Mouse (Mus musculus) testis, adult 10 weeks (tissue): Measurements from ENCODE around the gene Chrm5. TPM values are rescaled to one million over a fixed set of nuclear protein-coding genes. Genes with fewer than 3 reads are reported as not detected.

Source experiments
- polyA plus RNA-seq: library from polyadenylated mRNA; stranded (reverse); fragments of 350-450 nt; fragmentation: Illumina TruSeq; extraction: RNeasy Lipid Tissue Mini Kit (QIAGEN cat#74804); gene quantifications from one replicate; pipeline ENCODE4 v1.2.3, GENCODE M21; 2014; ENCODE audit warnings: low read depth, low replicate concordance

Gene Chrm5
- not detected for polyA plus RNA-seq

DNA sequence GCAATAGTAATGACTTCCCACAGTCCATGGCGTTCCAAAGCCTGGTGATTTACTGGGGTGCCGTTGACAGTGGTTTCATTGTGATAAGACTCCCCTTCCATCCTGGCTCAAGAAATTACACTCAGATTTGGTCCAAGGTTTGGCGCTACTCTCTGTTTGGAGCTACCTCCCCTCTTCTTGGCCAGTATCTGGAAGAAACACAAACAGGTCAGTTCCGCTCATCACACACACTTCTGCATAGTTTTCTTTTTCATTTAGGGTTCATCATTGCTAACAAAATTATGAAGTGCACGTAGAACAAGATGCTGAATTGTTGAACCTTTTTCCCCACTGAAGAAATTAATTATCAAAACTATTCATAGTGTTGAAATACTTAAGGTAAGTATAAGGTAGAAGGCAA lies at the start of gene Chrm5:
Gene Chrm5 (minus strand): TSS at position 101 of the 400 bp plus-strand sequence.

DNA sequence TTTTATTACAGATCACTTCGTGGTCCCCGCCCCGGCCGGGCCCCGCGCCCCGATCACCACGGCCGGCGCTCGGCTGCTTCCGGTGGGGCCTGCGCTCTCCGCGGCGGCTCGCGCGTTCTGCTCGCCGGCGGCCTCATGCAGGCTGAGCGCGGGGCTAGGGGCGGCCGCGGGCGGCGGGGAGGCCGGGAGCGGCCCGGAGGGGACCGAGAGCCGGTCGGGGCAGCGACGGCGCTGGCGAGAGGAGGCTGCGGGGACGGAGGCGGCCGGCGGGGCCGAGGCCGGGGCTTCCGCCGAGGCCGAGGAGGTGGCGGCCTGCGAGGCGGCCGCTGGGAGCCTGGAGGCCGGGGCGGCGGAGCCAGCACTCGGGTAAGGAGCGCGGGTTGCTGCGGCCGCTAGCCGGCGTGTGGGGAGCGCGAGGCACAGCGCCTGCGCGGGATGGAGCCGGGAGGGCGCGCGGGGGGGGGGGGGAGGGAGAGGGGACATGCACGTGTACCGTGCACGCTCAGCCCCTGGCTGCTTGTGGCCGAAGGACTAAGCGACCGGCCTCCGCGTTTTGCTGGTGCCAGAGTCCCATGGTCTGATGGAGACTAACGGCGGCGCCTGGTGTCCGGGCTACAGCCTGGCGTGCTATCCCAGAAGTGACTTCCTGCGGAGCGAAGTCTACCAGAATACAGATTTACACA lies 12.4 kb upstream of the Chrm5 start, which contains the start of gene Aven:
Gene Aven (plus strand): TSS at position 109 of the 683 bp plus-strand sequence.

GRCm38 (mm10) chr2:112454862-112455564 lies 25.6 kb downstream of the Chrm5 start, which contains the start of gene Emc7:
Gene Emc7 (plus strand): TSS chr2:112454997.

Other genes with a start within 250 kb of the Chrm5 start
- gene Lpcat4, start 241.3 kb downstream of the Chrm5 start, polyA plus RNA-seq, result 1.7 TPM
- 21.3 TPM for gene Nutm1, start 221.5 kb downstream of the Chrm5 start, polyA plus RNA-seq
- 45.7 TPM for gene Nop10, start 218.8 kb downstream of the Chrm5 start, polyA plus RNA-seq
- 46.9 TPM for gene Slc12a6, start 214.9 kb downstream of the Chrm5 start, polyA plus RNA-seq
- not detected for gene Gm21985, start 214.5 kb downstream of the Chrm5 start, polyA plus RNA-seq
- 83.6 TPM for gene Emc4, start 112.7 kb downstream of the Chrm5 start, polyA plus RNA-seq
- 16.3 TPM for gene Katnbl1, start 101.6 kb downstream of the Chrm5 start, polyA plus RNA-seq
- 30.9 TPM for gene Emc7, start 25.8 kb downstream of the Chrm5 start, polyA plus RNA-seq
- gene Aven, start 12.2 kb upstream of the Chrm5 start, polyA plus RNA-seq, result 117 TPM